Mouse (Mus musculus) liver, postnatal 0 days (tissue): ENCODE data around the gene Slc7a15. TPM values are rescaled to one million over a fixed set of nuclear protein-coding genes. Genes with fewer than 3 reads are reported as not detected.

Experiments
- ATAC-seq: fragments of 200-750 bp; cut with Nextera tagmentation; 2 replicates; pipeline ENCODE4 v1.8.0; 2017; ENCODE audit warnings: mild to moderate bottlenecking, moderate library complexity
- DNase-seq: peaks from one replicate; pipeline ENCODE4 v3.0.0-alpha.2; 2016
- H3K27ac ChIP-seq: fragments of 300-500 bp; sonication (generic); 2 replicates; pipeline ENCODE4 v1.5.1; 2014; ENCODE audit warnings: antibody characterized with exemption, moderate library complexity, mild to moderate bottlenecking, low read depth
- H3K27me3 ChIP-seq: fragments of 300-500 bp; sonication (generic); 2 replicates; pipeline ENCODE4 v1.6.1; 2014; ENCODE audit warnings: low read length, control low read depth, mixed read lengths; ENCODE audit not compliant: insufficient read depth
- H3K36me3 ChIP-seq: fragments of 300-500 bp; sonication (generic); replicated peaks from 2 replicates; pipeline ENCODE4 v1.6.1; 2014; ENCODE audit warnings: mild to moderate bottlenecking, control low read depth, low read length, moderate library complexity, mixed read lengths; ENCODE audit not compliant: insufficient read depth
- H3K4me1 ChIP-seq: fragments of 300-500 bp; sonication (generic); 2 replicates; pipeline ENCODE4 v1.6.1; 2014; ENCODE audit warnings: antibody characterized with exemption, mild to moderate bottlenecking, control low read depth; ENCODE audit not compliant: insufficient read depth
- H3K4me2 ChIP-seq: fragments of 300-500 bp; sonication (generic); 2 replicates; pipeline ENCODE4 v1.6.1; 2014; ENCODE audit warnings: low read depth, mild to moderate bottlenecking, low read length, moderate library complexity, mixed read lengths
- H3K4me3 ChIP-seq: fragments of 300-500 bp; sonication (generic); 2 replicates; pipeline ENCODE4 v1.5.1; 2014; ENCODE audit warnings: low read depth, low read length
- H3K9ac ChIP-seq: fragments of 300-500 bp; sonication (generic); replicated peaks from 2 replicates; pipeline ENCODE4 v1.6.1; 2014; ENCODE audit warnings: mild to moderate bottlenecking, moderate library complexity
- H3K9me3 ChIP-seq: fragments of 300-500 bp; sonication (generic); 2 replicates; pipeline ENCODE4 v1.6.1; 2016; ENCODE audit warnings: mild to moderate bottlenecking, control low read depth, low read length, mixed read lengths
- CTCF ChIP-seq: sonication (generic); IDR thresholded peaks from 2 replicates; pipeline ENCODE4 v1.5.1; 2016; ENCODE audit warnings: antibody characterized with exemption, low read depth
- EP300 ChIP-seq: IDR thresholded peaks from 2 replicates; pipeline ENCODE4 v1.6.1; 2016; ENCODE audit warnings: antibody characterized with exemption, low read depth, mild to moderate bottlenecking
- WGBS: fragments of 180-500 bp; shearing (Covaris S2); extraction: QIAGEN DNeasy Blood & Tissue Kit; methylation state at CpG from one replicate; pipeline ENCODE4 v1.1.7; 2014; ENCODE audit not compliant: insufficient replicate concordance; 5-methylcytosine and 5-hydroxymethylcytosine counted together
- polyA plus RNA-seq: library from polyadenylated mRNA; unstranded; fragments of >200 nt; fragmentation: Nextera tagmentation; extraction: Ambion mirVana; gene quantifications from 2 replicates; pipeline ENCODE4 v1.2.1, GENCODE M21; 2015

Slc7a15 gene
- polyA plus RNA-seq, 1 experiment from 2014 or later: 0.49 TPM

DNA sequence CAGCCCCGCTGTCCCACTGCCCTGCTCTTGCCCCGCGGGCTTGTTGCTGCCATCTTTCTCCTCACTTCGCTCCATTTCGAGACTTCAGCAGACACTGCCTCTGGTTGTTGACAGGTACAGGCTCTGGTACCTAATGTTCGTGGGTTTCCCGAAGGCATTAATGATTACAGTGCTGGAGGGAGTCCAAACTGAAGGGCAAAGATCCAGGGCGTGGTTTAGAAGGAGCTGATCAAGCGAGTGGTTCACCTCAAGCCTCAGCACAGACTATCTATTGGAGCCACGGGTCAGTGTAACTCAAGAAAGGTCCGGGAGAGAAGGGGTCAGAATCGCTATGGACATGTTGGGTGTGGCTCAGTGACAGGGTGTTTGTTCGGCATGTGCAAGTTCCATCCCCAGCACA is 59.4 kb downstream of the Slc7a15 start:
- no peak overlapping the region for H3K27ac ChIP-seq
- peaks cover 8% of the 10 kb centered on the region for H3K4me1 ChIP-seq
- H3K27me3 ChIP-seq: no peaks in the 10 kb centered on the region
- H3K4me2 ChIP-seq: no peak overlapping the region
- H3K9ac ChIP-seq: no peak overlapping the region
- TF ChIP-seq EP300 (no peak), CTCF (no peak)
- DNase-seq (peak; percentile 58), ATAC-seq (peak; percentile 84)
- H3K4me3 ChIP-seq: no peak overlapping the region
- WGBS: 64% methylated on average over 13 of the region's 13 CpGs
- H3K36me3 ChIP-seq: no peaks in the 10 kb centered on the region
- no peaks in the 10 kb centered on the region for H3K9me3 ChIP-seq

DNA sequence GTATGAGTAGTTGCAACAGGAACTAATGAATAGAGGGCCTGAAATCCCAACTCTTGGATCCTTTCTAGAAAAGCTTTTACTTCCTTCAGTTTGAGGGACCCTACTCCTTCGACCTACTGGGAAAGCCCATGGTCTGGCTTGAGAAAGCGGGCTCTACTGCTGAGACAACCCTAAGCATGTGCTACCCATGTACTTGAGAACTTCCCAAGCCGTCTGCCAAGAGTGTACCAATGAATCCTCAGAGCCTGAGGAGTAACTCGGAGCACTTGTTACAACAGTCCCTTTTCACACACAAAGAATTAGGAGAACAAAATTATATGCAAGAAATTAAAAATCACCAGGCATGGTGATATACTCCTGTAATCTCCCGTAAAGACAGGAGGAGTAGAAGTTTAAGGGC is 61.6 kb downstream of the Slc7a15 start:
- no peak for ATAC-seq
- Histone ChIP-seq H3K4me3 (no peak overlapping the region), H3K9ac (no peak overlapping the region), H3K4me2 (no peak overlapping the region), H3K27ac (no peak overlapping the region), H3K9me3 (no peaks in the 10 kb centered on the region), H3K27me3 (no peaks in the 10 kb centered on the region), H3K36me3 (no peaks in the 10 kb centered on the region), H3K4me1 (peaks cover 8% of the 10 kb centered on the region)
- 73% methylated on average over 5 of the region's 5 CpGs for WGBS
- DNase-seq: no peak
- no peak for TF ChIP-seq EP300
- TF ChIP-seq CTCF: no peak

DNA sequence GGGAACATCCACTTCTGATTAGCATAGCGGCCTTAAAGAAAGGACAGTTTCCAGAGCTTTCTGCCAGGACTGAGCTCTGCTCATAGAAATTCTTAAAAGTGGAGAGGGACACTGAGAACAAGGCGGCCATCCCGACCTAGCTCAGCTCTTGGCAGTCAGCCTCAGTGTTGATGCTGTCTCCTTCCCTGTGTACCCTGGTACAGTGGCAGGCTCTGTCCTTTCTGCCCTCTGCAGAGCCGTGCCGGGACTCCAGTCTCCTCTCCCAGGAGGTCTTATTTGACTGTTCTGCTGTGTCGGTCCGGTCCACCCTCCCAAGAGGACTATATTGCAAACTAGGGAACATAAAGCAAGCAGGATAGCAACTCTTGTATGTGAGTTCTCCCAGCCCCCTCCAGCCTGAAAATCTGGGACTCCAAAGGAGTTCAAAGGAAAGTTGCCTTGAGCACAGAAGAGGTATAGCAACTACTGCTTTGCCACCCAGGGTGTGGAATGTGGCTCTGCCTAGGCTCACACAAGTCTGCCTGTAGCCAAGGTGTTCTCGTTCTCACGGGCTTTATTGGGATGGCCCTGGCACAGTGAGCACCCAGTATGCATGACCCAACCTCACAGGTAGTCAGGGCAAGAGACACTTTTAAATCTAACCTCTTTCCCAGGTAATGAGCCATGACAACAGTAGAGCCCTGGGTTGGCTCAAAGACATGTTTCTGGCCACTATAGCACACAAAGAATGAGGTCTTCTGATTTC is 62.5 kb downstream of the Slc7a15 start:
- Histone ChIP-seq H3K27me3 (no peaks in the 10 kb centered on the region), H3K27ac (no peak overlapping the region), H3K4me2 (no peak overlapping the region), H3K4me1 (peaks cover 8% of the 10 kb centered on the region), H3K9me3 (no peaks in the 10 kb centered on the region), H3K4me3 (no peak overlapping the region), H3K36me3 (no peaks in the 10 kb centered on the region), H3K9ac (no peak overlapping the region)
- WGBS: 74% methylated on average over 9 of the region's 9 CpGs
- TF ChIP-seq EP300: no peak
- no peak for TF ChIP-seq CTCF
- DNase-seq: no peak
- ATAC-seq: no peak

DNA sequence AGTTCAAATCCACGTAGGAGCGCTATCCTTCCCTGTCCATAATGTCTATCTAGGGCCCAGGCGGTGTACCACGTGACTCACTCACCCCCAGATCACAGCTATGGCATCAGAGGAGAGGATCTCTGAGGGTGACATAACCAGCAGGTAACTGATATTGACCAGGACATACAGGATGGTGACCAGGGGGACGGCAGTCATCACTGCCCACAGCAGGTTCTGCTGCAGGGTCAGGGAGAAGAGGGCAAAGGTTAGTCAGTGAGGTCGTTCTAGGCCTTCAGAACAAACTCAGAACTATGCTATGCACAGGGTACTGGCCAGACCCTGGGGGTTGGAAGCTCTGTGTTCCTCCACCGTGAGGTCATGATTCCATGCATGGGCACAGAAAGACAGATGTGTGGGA is 63.3 kb downstream of the Slc7a15 start:
- Histone ChIP-seq H3K9ac (no peak overlapping the region), H3K4me3 (no peak overlapping the region), H3K4me2 (no peak overlapping the region), H3K27ac (no peak overlapping the region), H3K27me3 (no peaks in the 10 kb centered on the region), H3K36me3 (no peaks in the 10 kb centered on the region), H3K4me1 (peaks cover 8% of the 10 kb centered on the region), H3K9me3 (no peaks in the 10 kb centered on the region)
- ATAC-seq: no peak; the same call in 1 of the 2 replicates
- WGBS: 67% methylated on average over 7 of the region's 7 CpGs
- TF ChIP-seq CTCF (no peak), EP300 (no peak)
- DNase-seq: no peak

DNA sequence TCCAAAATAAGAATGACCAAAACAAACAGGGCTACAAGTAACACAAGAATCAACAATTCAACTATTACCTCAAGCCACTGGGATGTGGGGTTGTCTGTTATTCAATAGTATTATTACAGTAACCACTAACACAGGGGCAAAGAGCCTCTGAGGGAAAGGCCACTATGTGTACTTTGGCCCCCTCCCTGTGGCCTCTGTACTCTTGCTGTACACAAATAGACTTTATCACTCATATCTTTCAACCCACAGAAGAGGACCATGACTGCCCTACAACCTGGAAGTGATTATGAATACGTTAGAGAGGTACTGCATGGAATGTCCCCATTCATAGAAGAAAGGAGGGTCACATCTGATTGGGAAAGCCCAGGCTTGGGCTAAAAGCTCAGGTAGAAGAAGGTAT is 64.0 kb downstream of the Slc7a15 start:
- Histone ChIP-seq H3K4me2 (no peak overlapping the region), H3K4me3 (no peak overlapping the region), H3K9me3 (no peaks in the 10 kb centered on the region), H3K27me3 (no peaks in the 10 kb centered on the region), H3K9ac (no peak overlapping the region), H3K36me3 (no peaks in the 10 kb centered on the region), H3K27ac (no peak overlapping the region), H3K4me1 (peaks cover 7% of the 10 kb centered on the region)
- ATAC-seq (peak; percentile 33; the same call in 1 of the 2 replicates), DNase-seq (no peak)
- 50% methylated on average over 1 of the region's 1 CpGs for WGBS
- TF ChIP-seq EP300 (no peak), CTCF (no peak)

DNA sequence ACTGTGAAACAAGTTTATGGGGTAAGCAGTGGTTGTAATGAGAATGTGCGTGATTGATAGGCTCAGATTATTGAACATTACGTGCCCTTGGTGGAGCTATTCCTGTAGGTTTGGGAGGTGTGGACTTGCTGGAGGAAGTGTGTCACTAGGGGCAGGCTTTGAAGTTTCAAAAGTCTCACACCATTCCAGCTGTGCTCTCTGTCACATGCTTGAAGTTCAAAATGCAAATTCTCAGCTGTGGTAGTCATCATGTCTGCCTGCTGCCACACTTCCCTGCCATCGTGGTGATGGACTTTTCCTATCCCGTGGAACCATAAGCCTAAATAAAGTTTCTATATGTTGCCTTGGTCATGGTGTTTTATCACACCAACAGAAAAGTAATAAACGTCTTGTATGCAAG is 71.1 kb downstream of the Slc7a15 start:
- H3K4me2 ChIP-seq: no peak overlapping the region
- H3K4me3 ChIP-seq: no peak overlapping the region
- H3K36me3 ChIP-seq: no peaks in the 10 kb centered on the region
- TF ChIP-seq CTCF: no peak
- no peak for TF ChIP-seq EP300
- no peak overlapping the region for H3K27ac ChIP-seq
- H3K27me3 ChIP-seq: no peaks in the 10 kb centered on the region
- WGBS: 61% methylated on average over 5 of the region's 5 CpGs
- ATAC-seq (no peak), DNase-seq (no peak)
- H3K9me3 ChIP-seq: no peaks in the 10 kb centered on the region
- no peaks in the 10 kb centered on the region for H3K4me1 ChIP-seq
- H3K9ac ChIP-seq: no peak overlapping the region

- no peaks in the 10 kb centered on the region for H3K9me3 ChIP-seq
- TF ChIP-seq EP300: no peak
- no peaks in the 10 kb centered on the region for H3K36me3 ChIP-seq
- no peak overlapping the region for H3K9ac ChIP-seq
- no peaks in the 10 kb centered on the region for H3K27me3 ChIP-seq
- DNase-seq (no peak), ATAC-seq (no peak)
- WGBS: 70% methylated on average over 1 of the region's 1 CpGs
- peaks cover 2% of the 10 kb centered on the region; the same call in 1 of the 2 replicates for H3K4me1 ChIP-seq
- no peak overlapping the region for H3K27ac ChIP-seq
- H3K4me2 ChIP-seq: no peak overlapping the region
- no peak overlapping the region for H3K4me3 ChIP-seq
Measured at GRCm38 (mm10) chr12:8527175-8527574, 71.7 kb downstream of the Slc7a15 start.
